Mouse (Mus musculus) embryo, embryonic 10.5 days (tissue): ENCODE measurements around the gene Clns1a.
A peak's percentile ranks its signal among the peaks of the same experiment; 100 is the strongest.

ENCODE experiments used
- DNase-seq: peaks from one replicate; pipeline ENCODE4 v3.0.0-alpha.2; 2015; ENCODE audit warnings: low spot score

The Clns1a gene

DNA sequence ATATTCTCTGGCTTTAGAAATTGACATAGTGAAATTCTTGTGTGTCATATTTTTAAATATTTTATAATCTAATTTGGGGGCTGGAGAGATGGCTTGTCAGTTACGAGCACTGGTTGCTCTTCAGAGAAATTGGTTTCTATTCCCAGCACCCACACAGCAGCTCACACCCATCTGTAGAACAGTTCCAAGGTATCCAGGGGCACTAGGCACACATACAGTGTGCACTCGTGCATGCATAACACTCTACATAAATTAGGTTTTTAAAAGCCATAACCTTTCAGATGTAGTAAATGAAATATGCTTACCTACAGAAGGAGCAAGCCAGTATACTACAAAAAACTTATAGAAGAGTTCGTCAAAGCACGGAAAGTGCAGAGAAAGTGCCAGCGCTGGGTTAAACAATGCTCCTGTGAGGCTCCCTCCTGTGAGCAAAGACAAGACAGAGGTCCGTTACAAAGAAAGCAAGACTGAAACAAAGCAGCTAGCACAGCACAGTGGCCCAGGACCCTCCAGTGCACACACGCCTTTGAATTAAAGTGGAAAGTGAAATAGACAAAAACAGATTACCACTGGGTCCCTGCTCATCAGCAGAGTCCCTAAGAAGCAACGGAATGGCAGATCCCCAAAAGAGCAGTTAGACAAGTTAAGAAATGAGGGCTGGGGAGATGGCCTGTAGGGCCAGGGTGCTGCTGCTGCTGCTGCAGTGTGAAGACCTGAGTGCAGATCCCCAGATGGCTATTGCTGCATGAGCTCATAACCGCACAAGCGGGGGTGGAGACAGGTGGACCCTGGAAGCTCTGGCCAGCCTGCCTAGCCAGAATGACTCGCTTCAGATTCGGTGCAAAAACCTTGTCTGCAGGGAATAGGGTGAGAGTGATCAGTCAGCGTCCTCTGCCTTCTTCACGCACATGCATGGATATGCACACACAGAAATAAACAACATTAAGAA lies 32.5 kb downstream of the Clns1a start:
- no peak for DNase-seq

GRCm38 (mm10) chr7:97730427-97730826 lies 34.0 kb downstream of the Clns1a start:
- peak; percentile 59 for DNase-seq

DNA sequence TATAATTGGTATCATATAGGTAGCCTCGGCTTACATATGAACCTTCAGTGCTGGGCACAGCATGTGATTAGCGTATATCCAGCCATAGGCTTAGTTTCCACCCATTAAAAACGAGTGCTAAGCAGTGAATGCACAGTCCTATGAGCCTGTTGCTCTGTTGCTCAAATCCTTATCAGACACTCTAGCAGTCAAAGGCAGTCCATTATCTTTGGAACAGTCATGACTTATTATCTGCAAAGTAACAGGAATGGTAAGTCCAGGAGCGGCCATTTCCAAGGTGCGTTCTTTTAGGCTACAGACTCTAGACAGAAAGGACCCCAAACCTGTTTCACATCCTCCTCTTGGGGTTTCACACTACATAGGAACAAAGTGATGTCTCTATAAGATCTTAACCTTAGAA lies 37.2 kb downstream of the Clns1a start:
- DNase-seq: no peak

DNA sequence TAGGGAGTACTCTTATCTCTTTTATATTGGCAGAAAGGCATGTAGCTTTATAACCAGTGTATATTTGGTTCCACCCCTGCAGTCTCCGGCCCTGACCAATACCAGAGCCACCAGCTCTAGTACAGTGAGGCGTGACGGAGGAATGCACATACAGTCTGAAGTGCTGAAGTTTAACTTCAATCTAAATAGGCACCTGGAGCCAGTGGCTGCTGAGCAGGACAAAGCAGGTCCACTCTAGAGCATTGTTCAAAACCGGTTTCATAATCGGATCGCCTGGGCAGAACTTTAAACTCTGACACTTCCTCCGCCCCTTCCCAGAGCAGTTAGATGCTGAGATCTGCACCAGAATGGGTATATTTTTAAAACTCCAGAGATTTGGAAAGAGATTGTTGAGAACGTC lies 38.6 kb downstream of the Clns1a start:
- no peak for DNase-seq

- DNase-seq: no peak
Measured at GRCm38 (mm10) chr7:97735886-97736420, 39.5 kb downstream of the Clns1a start.

- DNase-seq: no peak
Measured at GRCm38 (mm10) chr7:97737256-97737637, 40.8 kb downstream of the Clns1a start.

- peak; percentile 92 for DNase-seq
Measured at GRCm38 (mm10) chr7:97737638-97738456, 41.4 kb downstream of the Clns1a start, which contains the start of gene Aqp11. TSS of gene Aqp11 (minus strand) at chr7:97738289.

GRCm38 (mm10) chr7:97740948-97741347 lies 44.5 kb downstream of the Clns1a start:
- DNase-seq: no peak

DNA sequence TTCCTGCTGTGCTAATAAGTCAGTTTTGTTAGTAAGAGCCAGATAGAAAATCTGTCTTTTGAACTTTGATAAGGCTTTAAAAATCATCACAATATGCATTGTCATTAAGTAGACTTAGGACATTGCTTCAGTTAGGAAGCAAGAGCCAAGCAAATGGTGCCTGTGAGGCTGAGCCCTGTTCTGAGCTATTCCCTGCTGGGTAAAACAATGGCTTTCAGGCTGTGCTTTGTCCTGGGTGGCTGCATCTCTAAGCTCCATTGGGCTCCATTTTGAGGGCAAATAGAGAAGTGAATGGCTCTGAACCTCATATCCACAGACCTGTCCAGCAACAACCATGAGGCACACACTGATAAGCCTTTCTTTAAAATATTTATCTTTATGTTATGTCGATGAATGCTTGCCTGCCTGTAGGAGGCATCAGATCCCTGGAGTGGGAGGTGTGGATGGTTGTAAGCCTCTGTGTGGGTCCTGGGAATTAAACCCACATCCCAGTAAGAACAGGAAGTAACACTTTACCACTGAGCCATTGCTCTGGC lies 45.4 kb downstream of the Clns1a start:
- no peak for DNase-seq

DNA sequence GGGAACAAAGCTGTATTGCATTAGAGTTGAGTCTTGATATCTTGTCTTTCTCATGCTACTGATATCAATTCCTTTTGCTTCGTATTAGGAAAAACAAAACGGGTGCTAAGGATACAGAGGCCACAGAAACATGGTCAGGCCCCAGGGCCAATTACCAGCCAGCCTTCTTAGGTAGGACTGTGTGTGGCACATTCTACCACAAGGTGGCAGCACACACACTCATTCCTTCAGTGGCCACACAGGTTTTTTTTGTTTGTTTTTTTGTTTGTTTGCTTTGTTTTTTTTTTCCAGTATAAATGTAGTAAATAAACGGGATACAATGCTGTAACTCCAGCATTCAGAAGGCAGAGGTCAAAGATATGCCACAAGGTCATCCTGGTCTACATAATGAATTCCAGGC lies 48.9 kb downstream of the Clns1a start:
- peak; percentile 82 for DNase-seq

DNA sequence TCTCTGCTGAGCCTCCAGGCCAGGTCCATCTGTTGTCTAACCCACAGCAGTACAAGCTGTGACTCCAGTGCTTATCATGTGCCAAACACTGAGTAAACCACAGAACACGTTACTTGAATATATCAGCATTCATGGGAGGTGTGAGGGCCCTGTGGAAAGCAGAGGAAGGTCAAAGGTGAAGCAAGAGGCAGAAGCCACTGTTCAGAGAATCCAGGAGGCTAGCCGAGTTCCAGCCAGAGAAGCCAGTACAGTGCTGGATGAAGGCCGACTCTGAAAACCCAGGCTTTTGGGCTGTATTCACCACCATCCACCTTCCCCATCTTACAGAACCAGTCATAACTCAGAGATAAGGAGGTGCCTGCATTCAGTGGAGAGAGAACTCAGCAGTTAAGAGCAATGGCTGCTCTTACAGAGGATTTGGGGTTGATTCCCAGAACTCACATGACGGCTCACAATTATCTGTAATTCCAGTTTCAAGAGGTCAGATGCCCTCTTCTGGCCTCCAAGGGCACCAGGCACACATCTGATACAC lies 50.8 kb downstream of the Clns1a start:
- no peak for DNase-seq

GRCm38 (mm10) chr7:97747787-97748497 lies 51.5 kb downstream of the Clns1a start:
- peak; percentile 91 for DNase-seq

DNA sequence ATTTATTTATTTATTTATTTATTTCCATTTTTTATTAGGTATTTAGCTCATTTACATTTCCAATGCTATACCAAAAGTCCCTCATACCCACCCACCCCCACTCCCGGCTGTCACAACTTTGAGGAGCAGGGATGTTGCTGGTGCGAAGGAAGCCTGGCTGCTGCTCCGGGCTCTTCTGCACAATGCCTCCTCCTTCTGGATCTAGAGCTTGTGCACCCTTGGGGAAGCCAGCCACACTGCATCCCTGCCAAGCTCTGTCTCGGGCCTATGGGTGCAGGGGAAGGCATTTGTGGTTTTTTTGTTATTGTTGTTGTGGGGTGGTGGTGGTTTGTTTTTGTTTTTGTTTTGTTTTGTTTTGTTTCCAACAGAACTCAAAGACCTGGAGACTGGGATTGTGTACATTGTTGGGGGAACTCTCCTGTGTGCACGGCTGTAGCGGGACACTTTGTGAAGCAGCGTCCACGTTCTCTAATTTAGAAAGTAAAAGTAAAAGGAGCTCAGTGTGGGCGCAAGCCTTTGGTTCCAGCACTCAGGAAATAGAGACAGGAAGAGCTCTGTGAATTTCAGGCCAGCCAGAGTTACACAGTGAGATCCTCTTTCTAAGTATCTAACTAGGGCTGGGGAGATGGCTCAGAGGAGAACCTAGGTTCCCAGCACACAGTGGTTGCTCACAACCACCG lies 52.2 kb downstream of the Clns1a start:
- DNase-seq: no peak

DNA sequence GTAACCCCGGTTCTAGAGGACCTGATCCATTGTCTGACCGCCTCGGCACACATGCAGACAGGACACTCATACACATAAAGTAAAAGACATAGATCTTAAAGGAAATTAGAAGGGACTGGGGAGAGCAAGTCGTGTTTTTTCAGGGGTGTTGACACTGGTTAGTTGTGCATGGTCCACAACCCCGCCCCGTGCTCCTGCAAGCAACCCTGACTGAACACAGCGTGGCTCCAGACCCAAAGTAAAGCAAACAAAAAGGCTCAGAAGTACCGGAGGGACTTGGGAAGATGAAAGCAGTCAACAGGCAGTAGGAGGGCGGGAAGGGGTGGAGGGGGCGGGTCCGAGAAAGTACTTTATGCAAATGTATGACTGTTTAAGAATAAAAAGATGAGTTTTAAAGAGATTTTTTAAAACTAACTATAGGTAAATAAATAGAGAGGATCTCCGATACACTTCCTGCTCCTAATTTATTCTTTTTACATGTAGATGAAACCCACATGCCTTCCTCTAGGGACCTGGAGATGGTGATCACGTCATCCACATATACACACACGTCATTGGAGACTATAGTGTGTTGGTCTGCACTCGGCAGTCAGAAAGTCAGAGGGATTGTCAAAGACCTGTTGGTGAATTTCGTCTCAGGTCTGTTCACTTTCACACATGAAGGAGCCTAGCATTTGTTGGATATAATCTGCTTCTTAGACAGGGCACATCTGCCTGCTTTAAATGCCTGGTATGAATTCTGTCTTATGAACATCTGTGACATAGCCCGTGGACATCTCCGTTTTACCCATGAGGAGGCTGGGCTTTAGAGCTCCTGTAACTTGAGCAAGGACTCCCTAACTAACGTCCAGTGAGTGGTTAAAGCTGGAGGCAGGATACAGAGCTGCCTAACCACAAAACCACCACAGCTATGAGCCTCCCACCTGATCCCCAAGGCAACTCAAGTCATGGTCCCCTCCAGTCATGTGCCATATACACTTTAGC lies 53.1 kb downstream of the Clns1a start:
- no peak for DNase-seq

GRCm38 (mm10) chr7:97756967-97757881 lies 60.8 kb downstream of the Clns1a start:
- peak; percentile 63 for DNase-seq

DNA sequence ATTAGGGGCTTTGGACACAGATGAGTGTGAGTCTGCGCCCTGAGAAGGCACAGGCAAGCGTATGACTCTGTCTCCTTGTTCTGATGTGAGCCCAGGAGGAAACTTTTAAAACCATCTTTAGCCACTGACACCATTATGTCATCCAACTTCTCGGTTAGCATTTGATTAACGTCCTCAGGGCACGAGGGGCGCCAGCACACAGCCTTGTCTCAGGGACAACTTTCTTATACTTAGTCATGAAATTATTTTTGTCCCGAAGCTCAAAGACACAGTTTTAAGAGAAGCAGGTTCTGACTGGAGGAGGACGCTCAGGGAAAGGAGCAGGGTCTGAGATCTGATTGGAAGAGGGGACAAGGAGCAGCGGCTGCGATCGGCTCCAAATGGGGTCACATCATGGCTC lies 68.2 kb downstream of the Clns1a start:
- DNase-seq: no peak

GRCm38 (mm10) chr7:97765181-97765962 lies 68.9 kb downstream of the Clns1a start:
- no peak for DNase-seq

DNA sequence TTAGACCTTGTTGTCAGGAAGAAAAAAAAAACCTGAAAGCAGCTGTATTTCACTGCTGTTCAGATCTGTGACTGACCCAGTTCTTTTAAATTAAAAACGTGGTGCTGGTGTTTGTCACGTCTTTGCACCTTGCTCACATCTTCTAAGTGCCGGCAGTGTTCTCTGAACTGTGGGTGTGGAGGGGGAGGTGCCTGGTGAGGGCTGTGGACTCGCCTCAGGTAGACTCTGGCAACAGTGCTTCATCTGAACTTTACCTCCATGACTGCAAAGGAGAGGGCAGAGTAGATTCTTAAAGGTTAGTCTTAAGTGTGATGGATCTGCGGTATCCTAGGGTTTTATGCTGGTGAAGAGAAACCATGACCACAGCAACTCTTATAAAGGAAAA lies 69.5 kb downstream of the Clns1a start:
- no peak for DNase-seq
